Mouse (Mus musculus) embryonic facial prominence, embryonic 12.5 days (tissue): ENCODE measurements around the gene Hs3st6. TPM values are rescaled to one million over a fixed set of nuclear protein-coding genes. Genes with fewer than 3 reads are reported as not detected.

Experiments
- ATAC-seq: fragments of 200-750 bp; cut with Nextera tagmentation; 2 replicates; pipeline ENCODE4 v1.8.0; 2017; ENCODE audit not compliant: insufficient number of reproducible peaks, insufficient read depth, low FRiP score, low TSS enrichment
- H3K27ac ChIP-seq: fragments of 300-500 bp; sonication (generic); 2 replicates; pipeline ENCODE4 v1.5.1; 2016; ENCODE audit warnings: mild to moderate bottlenecking
- H3K27me3 ChIP-seq: fragments of 300-500 bp; sonication (generic); 2 replicates; pipeline ENCODE4 v1.6.1; 2016; ENCODE audit warnings: mild to moderate bottlenecking, moderate library complexity
- H3K36me3 ChIP-seq: fragments of 300-500 bp; sonication (generic); 2 replicates; pipeline ENCODE4 v1.6.1; 2016; ENCODE audit warnings: mild to moderate bottlenecking
- H3K4me1 ChIP-seq: fragments of 300-500 bp; sonication (generic); 2 replicates; pipeline ENCODE4 v1.6.1; 2016
- H3K4me2 ChIP-seq: fragments of 300-500 bp; sonication (generic); replicated peaks from 2 replicates; pipeline ENCODE4 v1.6.1; 2016; ENCODE audit warnings: mild to moderate bottlenecking, moderate library complexity
- H3K4me3 ChIP-seq: fragments of 300-500 bp; sonication (generic); 2 replicates; pipeline ENCODE4 v1.5.1; 2016; ENCODE audit warnings: mild to moderate bottlenecking
- H3K9ac ChIP-seq: fragments of 300-500 bp; sonication (generic); 2 replicates; pipeline ENCODE4 v1.6.1; 2016; ENCODE audit warnings: mild to moderate bottlenecking, moderate library complexity
- H3K9me3 ChIP-seq: fragments of 300-500 bp; sonication (generic); 2 replicates; pipeline ENCODE4 v1.6.1; 2016; ENCODE audit warnings: mild to moderate bottlenecking, moderate library complexity
- WGBS: fragments of 180-500 bp; shearing (Covaris S2); methylation state at CpG from one replicate; pipeline ENCODE4 v1.1.7; 2016; 5-methylcytosine and 5-hydroxymethylcytosine counted together
- polyA plus RNA-seq: library from polyadenylated mRNA; unstranded; fragments of >200 nt; fragmentation: Nextera tagmentation; extraction: Ambion mirVana; gene quantifications from 2 replicates; pipeline ENCODE4 v1.2.1, GENCODE M21; 2016

Hs3st6 gene
- polyA plus RNA-seq, 1 experiment from 2014 or later, result 9.2 TPM

DNA sequence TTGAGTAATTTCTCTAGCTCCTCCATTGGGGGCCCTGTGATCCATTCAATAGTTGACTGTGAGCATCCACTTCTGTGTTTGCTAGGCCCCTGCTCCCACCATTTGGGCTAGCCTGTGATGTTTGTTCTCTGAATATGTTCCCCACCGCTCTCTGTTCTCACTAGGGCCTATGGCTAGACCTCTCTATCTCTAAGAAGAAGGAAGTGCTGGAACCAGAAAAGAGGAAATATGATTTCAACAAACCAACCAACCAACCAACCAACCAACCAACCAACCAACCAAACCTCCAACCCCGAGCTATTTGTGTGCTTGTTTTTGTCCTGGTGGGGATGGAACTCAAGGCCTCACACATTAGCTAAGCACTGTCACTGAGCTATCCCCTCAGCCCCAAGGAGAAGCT is 28.0 kb downstream of the Hs3st6 start:
- ATAC-seq, result no peak
- H3K9me3 ChIP-seq, result no peaks in the 10 kb centered on the region
- H3K4me1 ChIP-seq, result no peaks in the 10 kb centered on the region
- H3K27ac ChIP-seq, result no peak overlapping the region
- H3K27me3 ChIP-seq, result no peaks in the 10 kb centered on the region
- WGBS, result 85% methylated on average over 2 of the region's 2 CpGs
- H3K4me2 ChIP-seq, result no peak overlapping the region
- H3K9ac ChIP-seq, result no peak overlapping the region
- H3K4me3 ChIP-seq, result no peak overlapping the region
- no peaks in the 10 kb centered on the region for H3K36me3 ChIP-seq

DNA sequence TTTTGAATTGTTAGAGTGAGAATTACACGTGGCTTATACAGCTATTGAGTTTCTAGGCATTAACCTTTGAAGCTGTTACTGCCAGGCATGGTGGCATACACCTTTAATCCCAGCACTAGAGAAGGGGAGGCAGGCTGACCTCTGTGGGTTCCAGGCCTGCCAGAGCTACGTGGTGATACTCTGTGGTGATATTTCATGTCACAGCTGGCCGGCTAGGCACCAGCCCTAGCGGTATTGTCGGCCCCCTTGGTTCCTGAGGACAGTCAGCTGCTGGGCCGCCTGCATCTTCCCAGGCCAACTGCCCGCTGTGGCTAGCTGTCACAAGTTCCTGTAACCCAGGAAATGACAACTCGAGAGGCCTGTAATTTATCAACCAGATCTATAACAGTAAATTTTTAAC is 39.4 kb downstream of the Hs3st6 start:
- H3K27ac ChIP-seq, result no peak overlapping the region
- no peak overlapping the region for H3K4me2 ChIP-seq
- no peak overlapping the region for H3K9ac ChIP-seq
- H3K4me1 ChIP-seq, result no peaks in the 10 kb centered on the region
- WGBS, result 76% methylated on average over 8 of the region's 8 CpGs
- H3K4me3 ChIP-seq, result no peak overlapping the region
- no peaks in the 10 kb centered on the region for H3K27me3 ChIP-seq
- no peak for ATAC-seq
- no peaks in the 10 kb centered on the region for H3K9me3 ChIP-seq
- no peaks in the 10 kb centered on the region for H3K36me3 ChIP-seq

DNA sequence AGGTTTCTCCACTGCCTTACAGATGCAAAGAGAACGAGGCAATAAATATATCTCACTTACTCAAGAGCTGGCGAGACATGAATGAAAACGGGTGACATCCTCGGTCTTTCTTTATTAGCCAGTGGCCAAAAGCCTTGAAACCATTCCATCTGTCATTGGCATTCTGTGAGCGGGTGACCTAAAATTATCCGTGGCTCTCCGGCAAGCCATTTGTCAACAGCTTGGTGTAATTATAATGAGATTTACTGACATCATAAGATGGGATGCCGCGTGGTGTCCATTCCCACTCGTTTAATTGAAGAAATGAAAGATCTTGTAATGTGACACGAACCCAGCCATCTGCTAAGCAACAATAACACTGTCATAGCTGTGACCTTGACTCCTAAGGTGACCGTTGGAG is 42.0 kb downstream of the Hs3st6 start:
- WGBS, result 73% methylated on average over 12 of the region's 12 CpGs
- H3K4me3 ChIP-seq, result no peak overlapping the region
- H3K9ac ChIP-seq, result no peak overlapping the region
- no peak overlapping the region for H3K4me2 ChIP-seq
- no peak for ATAC-seq
- no peaks in the 10 kb centered on the region for H3K27me3 ChIP-seq
- H3K4me1 ChIP-seq, result no peaks in the 10 kb centered on the region
- no peaks in the 10 kb centered on the region for H3K9me3 ChIP-seq
- no peaks in the 10 kb centered on the region for H3K36me3 ChIP-seq
- H3K27ac ChIP-seq, result no peak overlapping the region

DNA sequence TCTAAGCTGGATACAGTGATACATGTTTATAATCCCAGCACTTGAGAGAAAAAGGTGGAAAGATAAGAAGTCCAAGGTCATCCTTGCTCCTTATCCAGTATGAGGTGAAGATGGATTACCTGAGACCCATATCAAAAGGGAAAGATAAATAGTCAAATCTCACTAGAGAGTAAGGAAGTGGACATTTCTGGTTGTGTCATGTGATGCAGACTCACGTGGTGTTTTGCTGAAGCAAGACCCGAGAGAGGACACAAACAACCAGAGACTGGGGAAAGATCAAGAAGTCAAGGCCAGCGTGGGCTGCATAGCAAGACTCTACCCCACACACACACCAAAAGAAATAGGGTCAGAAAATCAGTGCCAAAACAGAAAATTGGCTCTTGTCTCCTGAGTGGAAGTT is 44.2 kb downstream of the Hs3st6 start:
- Histone ChIP-seq H3K27me3 (no peaks in the 10 kb centered on the region), H3K4me1 (no peaks in the 10 kb centered on the region), H3K9me3 (no peaks in the 10 kb centered on the region), H3K4me3 (no peak overlapping the region), H3K27ac (no peak overlapping the region), H3K4me2 (no peak overlapping the region), H3K36me3 (no peaks in the 10 kb centered on the region), H3K9ac (no peak overlapping the region)
- no peak for ATAC-seq
- 69% methylated on average over 3 of the region's 3 CpGs for WGBS

DNA sequence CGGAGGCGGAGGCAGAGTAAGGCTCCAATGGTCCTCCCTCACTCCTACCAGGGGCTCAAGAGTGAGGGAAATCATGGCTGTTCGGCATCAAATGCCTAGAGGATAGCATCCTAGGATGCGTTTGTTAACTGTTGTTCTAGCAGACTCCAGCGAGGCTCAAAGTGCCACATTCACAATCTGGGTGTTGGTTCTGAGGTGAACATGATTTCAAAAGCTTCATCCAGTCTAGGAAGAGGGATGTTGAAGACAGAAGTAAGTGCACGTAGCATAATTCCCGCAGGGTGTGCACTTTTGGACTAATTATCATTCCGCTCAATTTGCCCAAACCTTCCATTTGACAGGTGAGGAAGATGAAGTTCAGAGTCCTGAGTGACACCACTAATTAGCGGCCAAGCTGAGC is 45.4 kb downstream of the Hs3st6 start:
- H3K4me1 ChIP-seq, result no peaks in the 10 kb centered on the region
- 53% methylated on average over 9 of the region's 9 CpGs for WGBS
- no peak overlapping the region for H3K27ac ChIP-seq

DNA sequence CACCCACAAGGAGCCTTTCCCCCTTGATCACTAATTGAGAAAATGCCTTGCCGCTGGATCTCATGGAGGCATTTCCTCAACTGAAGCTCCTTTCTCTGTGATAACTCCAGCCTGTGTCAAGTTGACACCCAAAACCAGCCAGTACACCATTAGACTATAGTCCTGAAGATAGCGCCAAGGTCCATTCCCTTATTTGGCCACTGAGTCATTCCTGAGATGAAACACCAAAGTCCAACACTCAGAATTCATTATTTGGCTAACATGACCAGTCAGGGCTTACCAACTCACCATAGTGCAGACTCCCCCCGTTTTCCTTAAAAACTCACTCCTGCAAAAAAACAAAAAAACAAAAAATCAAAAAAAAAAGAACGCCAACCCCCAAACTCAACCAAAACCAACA is 46.7 kb downstream of the Hs3st6 start:
- Histone ChIP-seq H3K36me3 (no peaks in the 10 kb centered on the region), H3K27me3 (peaks cover 8% of the 10 kb centered on the region), H3K4me2 (no peak overlapping the region), H3K9ac (no peak overlapping the region), H3K4me1 (no peaks in the 10 kb centered on the region), H3K4me3 (no peak overlapping the region), H3K9me3 (no peaks in the 10 kb centered on the region), H3K27ac (no peak overlapping the region)
- WGBS, result 90% methylated on average over 4 of the region's 4 CpGs
- no peak for ATAC-seq

More for the DNA sequence above, 45.4 kb downstream of the Hs3st6 start:
- no peak overlapping the region for H3K4me3 ChIP-seq
- H3K9me3 ChIP-seq, result no peaks in the 10 kb centered on the region
- ATAC-seq, result no peak
- no peaks in the 10 kb centered on the region for H3K36me3 ChIP-seq
- H3K4me2 ChIP-seq, result no peak overlapping the region
- H3K9ac ChIP-seq, result no peak overlapping the region
- no peaks in the 10 kb centered on the region for H3K27me3 ChIP-seq

DNA sequence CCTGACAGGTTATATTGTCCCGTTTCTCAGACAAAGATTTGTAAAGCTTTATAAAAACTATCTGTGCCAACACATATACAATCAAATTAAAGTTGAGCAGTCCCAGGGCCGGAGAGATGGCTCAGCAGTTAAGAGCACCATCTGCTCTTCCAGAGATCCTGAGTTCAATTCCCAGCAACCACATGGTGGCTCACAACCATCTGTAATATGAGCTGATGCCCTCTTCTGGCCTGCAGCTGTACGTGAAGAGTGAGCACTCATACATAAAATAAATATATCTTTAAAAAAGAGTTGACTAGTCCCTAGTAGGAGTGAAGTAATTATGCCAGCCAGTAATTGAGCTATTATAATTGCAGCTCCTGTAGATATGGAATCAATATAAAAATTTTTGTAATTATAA is 47.7 kb downstream of the Hs3st6 start:
- ATAC-seq, result no peak
- Histone ChIP-seq H3K4me1 (no peaks in the 10 kb centered on the region), H3K27me3 (peaks cover 17% of the 10 kb centered on the region), H3K4me3 (no peak overlapping the region), H3K27ac (no peak overlapping the region), H3K9ac (no peak overlapping the region), H3K4me2 (no peak overlapping the region), H3K36me3 (no peaks in the 10 kb centered on the region), H3K9me3 (no peaks in the 10 kb centered on the region)
- 44% methylated on average over 3 of the region's 3 CpGs for WGBS

DNA sequence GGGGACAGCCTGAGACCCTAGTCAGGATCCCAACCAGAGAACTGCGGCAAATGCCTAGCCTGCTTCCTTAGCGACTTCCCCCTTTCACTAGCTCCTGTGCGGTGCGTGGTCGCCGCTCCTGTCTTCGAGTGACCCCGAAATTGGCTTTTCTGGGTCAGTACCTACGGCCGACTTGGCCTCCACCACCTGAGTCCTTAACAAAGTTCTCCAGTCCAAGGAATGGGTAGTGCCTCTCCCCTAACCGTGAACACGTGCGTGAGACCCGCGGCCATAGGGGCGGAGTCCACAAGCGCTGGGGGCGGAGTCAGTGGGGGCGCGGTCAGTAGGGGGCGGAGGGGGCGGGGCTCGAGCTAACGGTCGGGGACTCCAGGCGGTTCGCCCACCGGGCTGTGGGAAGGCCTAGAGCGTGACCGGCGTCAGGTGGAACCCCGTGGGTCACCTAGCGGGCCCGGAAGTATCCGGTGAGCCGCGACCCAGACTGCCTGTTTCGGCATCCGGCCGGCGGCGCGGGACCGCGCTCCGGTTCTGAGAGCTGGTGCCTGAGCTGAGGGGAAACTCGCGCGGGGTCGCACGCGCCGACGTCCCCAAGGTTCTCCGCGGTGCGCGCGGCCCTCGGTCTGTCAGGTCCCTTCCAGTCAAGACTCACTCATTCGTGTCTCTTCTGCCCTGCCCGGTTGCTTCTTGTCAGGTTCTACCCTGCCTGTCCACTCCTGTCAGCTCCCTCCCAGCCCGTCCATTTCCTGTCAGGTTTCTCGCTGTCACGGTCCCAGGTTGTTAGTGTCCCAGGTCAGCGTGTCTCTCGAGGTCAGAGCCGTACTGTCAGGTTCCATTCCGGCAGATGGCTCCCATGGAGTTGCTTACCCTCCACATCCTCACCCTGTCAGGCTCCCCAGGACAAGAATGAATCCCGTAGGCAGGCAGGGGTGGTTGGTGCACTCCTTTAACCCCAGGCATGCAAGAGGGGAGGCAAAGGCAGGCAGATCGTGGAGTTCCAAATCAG is 51.5 kb downstream of the Hs3st6 start, which contains the start of gene Meiob:
Gene Meiob (plus strand): TSS at position 338 of the 1,000 bp plus-strand sequence.
- peak; percentile 84 for ATAC-seq
- H3K4me1 ChIP-seq, result no peaks in the 10 kb centered on the region
- WGBS, result 1% methylated on average over 71 of the region's 71 CpGs
- H3K36me3 ChIP-seq, result no peaks in the 10 kb centered on the region
- no peak within 1 kb of the TSS for H3K27ac ChIP-seq
- peaks cover 32% of the 10 kb centered on the region for H3K27me3 ChIP-seq
- no peaks in the 10 kb centered on the region for H3K9me3 ChIP-seq
- peak within 1 kb of the TSS; percentile 51 for H3K9ac ChIP-seq
- H3K4me2 ChIP-seq, result peak within 1 kb of the TSS; percentile 90
- peak within 1 kb of the TSS; percentile 60 for H3K4me3 ChIP-seq

Other genes with a start within 250 kb of the Hs3st6 start
- 98.5 and 103 TPM in 2 replicates for gene Traf7, start 225.1 kb upstream of the Hs3st6 start, polyA plus RNA-seq
- 3.6 and 3.7 TPM in 2 replicates for gene Rab26, start 218.8 kb upstream of the Hs3st6 start, polyA plus RNA-seq
- gene Pkd1, start 203.2 kb upstream of the Hs3st6 start, polyA plus RNA-seq, result 26.8 and 29.8 TPM in 2 replicates
- 72.8 and 82.0 TPM in 2 replicates for gene Tsc2, start 120.4 kb upstream of the Hs3st6 start, polyA plus RNA-seq
- gene Nthl1, start 120.3 kb upstream of the Hs3st6 start, polyA plus RNA-seq, result 26.2 and 26.9 TPM in 2 replicates
- gene Slc9a3r2, start 102.7 kb upstream of the Hs3st6 start, polyA plus RNA-seq, result 59.6 and 60.6 TPM in 2 replicates
- gene Npw, start 94.5 kb upstream of the Hs3st6 start, polyA plus RNA-seq, result 0.35 and 0.76 TPM in 2 replicates
- 23.5 and 25.4 TPM in 2 replicates for gene Zfp598, start 83.3 kb upstream of the Hs3st6 start, polyA plus RNA-seq
- 8.4 and 10.5 TPM in 2 replicates for gene Syngr3, start 63.0 kb upstream of the Hs3st6 start, polyA plus RNA-seq
- 47.9 and 48.0 TPM in 2 replicates for gene Gfer, start 56.8 kb upstream of the Hs3st6 start, polyA plus RNA-seq
- 3.0 and 5.5 TPM in 2 replicates for gene Noxo1, start 56.8 kb upstream of the Hs3st6 start, polyA plus RNA-seq
- gene Tbl3, start 45.3 kb upstream of the Hs3st6 start, polyA plus RNA-seq, result 93.9 and 94.2 TPM in 2 replicates
- gene Rnf151, start 34.9 kb upstream of the Hs3st6 start, polyA plus RNA-seq, result 0.22 TPM in 1 of 2 replicates, not detected in the other
- gene Rps2, start 34.9 kb upstream of the Hs3st6 start, polyA plus RNA-seq, result 1,116 and 1,117 TPM in 2 replicates
- 209 and 223 TPM in 2 replicates for gene Ndufb10, start 28.5 kb upstream of the Hs3st6 start, polyA plus RNA-seq
- gene Rpl3l, start 25.2 kb upstream of the Hs3st6 start, polyA plus RNA-seq, result not detected in 2 replicates
- 23.6 and 25.6 TPM in 2 replicates for gene Msrb1, start 16.3 kb upstream of the Hs3st6 start, polyA plus RNA-seq
- not detected in 2 replicates for gene Meiob, start 51.3 kb downstream of the Hs3st6 start, polyA plus RNA-seq
- gene Hagh, start 87.2 kb downstream of the Hs3st6 start, polyA plus RNA-seq, result 24.2 and 26.1 TPM in 2 replicates
- gene Fahd1, start 97.4 kb downstream of the Hs3st6 start, polyA plus RNA-seq, result 21.3 and 23.2 TPM in 2 replicates
- gene Igfals, start 113.0 kb downstream of the Hs3st6 start, polyA plus RNA-seq, result 0.22 and 0.28 TPM in 2 replicates
- gene Nubp2, start 133.4 kb downstream of the Hs3st6 start, polyA plus RNA-seq, result 49.7 and 53.6 TPM in 2 replicates
- 43.3 and 43.8 TPM in 2 replicates for gene Spsb3, start 133.7 kb downstream of the Hs3st6 start, polyA plus RNA-seq
- gene Eme2, start 142.1 kb downstream of the Hs3st6 start, polyA plus RNA-seq, result 38.7 and 42.4 TPM in 2 replicates
- 99.6 and 107 TPM in 2 replicates for gene Mrps34, start 142.1 kb downstream of the Hs3st6 start, polyA plus RNA-seq
- 44.8 and 46.1 TPM in 2 replicates for gene Nme3, start 143.5 kb downstream of the Hs3st6 start, polyA plus RNA-seq
- 55.8 and 59.5 TPM in 2 replicates for gene Mapk8ip3, start 184.0 kb downstream of the Hs3st6 start, polyA plus RNA-seq
- gene Jpt2, start 207.7 kb downstream of the Hs3st6 start, polyA plus RNA-seq, result 270 and 277 TPM in 2 replicates